Mouse (Mus musculus) heart, embryonic 14.5 days (tissue): ENCODE results near the gene Galnt16. TPM values are rescaled to one million over a fixed set of nuclear protein-coding genes. Genes with fewer than 3 reads are reported as not detected.

Source experiments
- ATAC-seq: fragments of 200-750 bp; cut with Nextera tagmentation; 2 replicates; pipeline ENCODE4 v1.8.0; 2017; ENCODE audit warnings: low read depth, moderate TSS enrichment; ENCODE audit not compliant: insufficient number of reproducible peaks, insufficient read depth, low FRiP score
- H3K27ac ChIP-seq, 2 experiments: fragments of 200-500 bp in 1 of 2; fragments of 300-500 bp in 1 of 2; sonication (generic) in 1 of 2; replicated peaks in 1 of 2; 2 replicates each; pipeline ENCODE4 v1.5.1; 2012 to 2014; ENCODE audit warnings: low read depth in 2 of 2, low read length in 2 of 2, control low read depth in 1 of 2, mild to moderate bottlenecking in 1 of 2, mixed read lengths in 1 of 2; ENCODE audit not compliant: control insufficient read depth in 1 of 2, insufficient read depth in 1 of 2
- H3K27me3 ChIP-seq: fragments of 300-500 bp; sonication (generic); 2 replicates; pipeline ENCODE4 v1.6.1; 2014; ENCODE audit warnings: mild to moderate bottlenecking, low read length, control low read depth; ENCODE audit not compliant: control insufficient read depth, insufficient read depth
- H3K36me3 ChIP-seq: fragments of 300-500 bp; sonication (generic); 2 replicates; pipeline ENCODE4 v1.6.1; 2014; ENCODE audit warnings: mild to moderate bottlenecking, control low read depth, low read length, mixed read lengths; ENCODE audit not compliant: control insufficient read depth, insufficient read depth
- H3K4me1 ChIP-seq, 2 experiments: fragments of 200-500 bp in 1 of 2; fragments of 300-500 bp in 1 of 2; sonication (generic) in 1 of 2; 2 replicates each; pipeline ENCODE4 v1.6.1; 2012 to 2014; ENCODE audit warnings: low read length in 2 of 2, control low read depth in 1 of 2, mixed read lengths in 1 of 2; ENCODE audit not compliant: control insufficient read depth in 2 of 2, insufficient read depth in 2 of 2
- H3K4me2 ChIP-seq: fragments of 300-500 bp; sonication (generic); 2 replicates; pipeline ENCODE4 v1.6.1; 2014; ENCODE audit warnings: mild to moderate bottlenecking, low read length
- H3K4me3 ChIP-seq, 2 experiments: fragments of 200-500 bp in 1 of 2; fragments of 300-500 bp in 1 of 2; sonication (generic) in 1 of 2; 2 replicates each; pipeline ENCODE4 v1.5.1; 2012 to 2014; ENCODE audit warnings: low read length in 2 of 2, mild to moderate bottlenecking in 2 of 2, control low read depth in 1 of 2, low read depth in 1 of 2, moderate library complexity in 1 of 2; ENCODE audit not compliant: control insufficient read depth in 1 of 2, insufficient read depth in 1 of 2
- H3K9ac ChIP-seq: fragments of 300-500 bp; sonication (generic); 2 replicates; pipeline ENCODE4 v1.6.1; 2014; ENCODE audit warnings: mild to moderate bottlenecking, low read length
- H3K9me3 ChIP-seq: fragments of 300-500 bp; sonication (generic); 2 replicates; pipeline ENCODE4 v1.6.1; 2016; ENCODE audit warnings: low read length, control low read depth; ENCODE audit not compliant: control insufficient read depth
- WGBS: fragments of 180-500 bp; shearing (Covaris S2); extraction: QIAGEN DNeasy Blood & Tissue Kit; methylation state at CpG from one replicate; pipeline ENCODE4 v1.1.7; 2014; 5-methylcytosine and 5-hydroxymethylcytosine counted together
- polyA plus RNA-seq: library from polyadenylated mRNA; unstranded; fragments of >200 nt; fragmentation: Nextera tagmentation; extraction: Ambion mirVana; gene quantifications from 2 replicates; pipeline ENCODE4 v1.2.1, GENCODE M21; 2014

The Galnt16 gene
- polyA plus RNA-seq, 1 experiment from 2014 or later, result 2.4 TPM

DNA sequence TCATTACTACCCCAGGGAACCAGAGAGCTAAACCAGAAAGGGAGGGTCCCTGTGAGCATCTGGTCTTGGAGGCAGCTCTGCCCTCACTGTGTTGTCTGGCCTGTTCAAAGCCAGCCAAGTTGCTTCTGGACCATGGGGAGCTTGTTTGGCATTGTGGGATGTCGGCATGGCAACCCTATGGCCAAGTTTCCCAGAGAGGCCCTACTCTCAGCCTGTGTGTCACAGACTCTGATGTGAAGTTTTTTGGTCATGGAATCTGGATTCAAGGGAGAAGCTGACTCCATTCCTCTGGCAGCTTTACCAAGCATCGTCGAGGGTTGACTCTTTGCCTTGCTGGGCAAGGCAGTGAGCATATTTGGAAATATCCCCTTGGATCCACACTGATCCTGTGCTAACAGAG is 3.9 kb downstream of the Galnt16 start:
- no peaks in the 10 kb centered on the region for H3K9me3 ChIP-seq
- no peak overlapping the region for H3K4me3 ChIP-seq
- no peak overlapping the region for H3K27ac ChIP-seq
- H3K4me1 ChIP-seq, result peaks cover 6 to 8% of the 10 kb centered on the region in 2 experiments
- 60% methylated on average over 3 of the region's 3 CpGs for WGBS
- no peak for ATAC-seq
- peaks cover 57% of the 10 kb centered on the region for H3K27me3 ChIP-seq
- H3K4me2 ChIP-seq, result no peak overlapping the region
- no peaks in the 10 kb centered on the region for H3K36me3 ChIP-seq
- H3K9ac ChIP-seq, result no peak overlapping the region

DNA sequence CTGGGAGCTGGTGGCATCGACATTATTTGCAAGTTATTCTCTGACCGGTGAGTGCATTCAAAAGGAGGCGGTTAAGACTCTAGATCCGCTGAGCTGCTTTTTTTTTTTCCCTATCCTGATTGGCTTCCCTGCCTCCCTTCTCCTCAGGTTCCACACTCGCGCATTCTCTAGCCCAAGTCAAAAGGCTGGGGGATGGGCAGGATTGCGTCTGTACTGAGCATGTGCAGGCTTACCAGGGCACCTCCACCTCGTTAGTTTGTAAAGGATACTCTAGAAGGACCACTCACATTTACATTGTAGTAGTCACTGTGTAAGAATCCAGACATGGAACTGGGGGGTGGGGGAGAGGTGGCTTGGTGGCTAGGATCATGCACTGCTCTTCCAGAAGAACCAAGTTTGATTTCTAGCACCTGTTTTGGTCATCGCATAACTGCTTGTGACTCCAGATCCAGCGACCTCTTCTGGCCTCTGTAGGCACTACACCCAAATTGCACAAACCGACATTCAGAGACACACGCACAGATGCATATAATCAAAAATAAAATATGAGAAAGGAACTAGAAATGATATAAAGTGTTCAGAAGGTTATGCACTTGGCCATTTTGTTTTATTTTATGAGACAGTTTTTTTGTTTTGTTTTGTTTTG is 6.3 kb downstream of the Galnt16 start:
- Histone ChIP-seq H3K4me2 (no peak overlapping the region), H3K4me3 (no peak overlapping the region), H3K27me3 (peaks cover 33% of the 10 kb centered on the region), H3K9ac (no peak overlapping the region), H3K4me1 (peaks cover 0 to 4% of the 10 kb centered on the region in 2 experiments; a peak in 1 of 4 replicates), H3K27ac (no peak overlapping the region), H3K9me3 (no peaks in the 10 kb centered on the region), H3K36me3 (no peaks in the 10 kb centered on the region)
- 34% methylated on average over 12 of the region's 12 CpGs for WGBS
- ATAC-seq, result no peak

DNA sequence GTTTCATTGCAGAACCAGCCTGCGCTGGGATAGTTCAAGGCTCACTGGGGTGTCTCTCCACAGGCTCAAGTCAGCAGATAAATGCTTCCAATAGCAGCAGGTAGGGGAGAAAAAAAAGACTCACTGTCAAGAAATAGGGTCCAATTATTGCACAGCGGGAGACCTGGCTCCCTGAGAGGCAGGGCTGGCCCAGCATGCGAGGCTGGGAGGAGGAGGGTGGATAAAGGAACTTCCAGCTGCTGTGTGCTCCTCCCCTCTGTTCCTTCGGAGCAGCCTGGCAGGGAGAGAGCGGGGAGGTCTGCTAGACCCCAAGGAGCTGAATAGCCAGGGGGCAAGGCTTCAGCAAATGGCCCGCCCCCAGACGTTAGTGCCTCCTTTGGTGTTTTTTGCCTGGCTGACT is 7.4 kb downstream of the Galnt16 start:
- H3K9me3 ChIP-seq, result no peaks in the 10 kb centered on the region
- H3K4me2 ChIP-seq, result no peak overlapping the region
- H3K9ac ChIP-seq, result no peak overlapping the region
- no peak for ATAC-seq
- no peaks in the 10 kb centered on the region for H3K36me3 ChIP-seq
- H3K4me1 ChIP-seq, result peaks cover 0 to 2% of the 10 kb centered on the region in 2 experiments; a peak in 1 of 4 replicates
- no peak overlapping the region for H3K4me3 ChIP-seq
- peaks cover 23% of the 10 kb centered on the region for H3K27me3 ChIP-seq
- H3K27ac ChIP-seq, result no peak overlapping the region
- 32% methylated on average over 7 of the region's 7 CpGs for WGBS

DNA sequence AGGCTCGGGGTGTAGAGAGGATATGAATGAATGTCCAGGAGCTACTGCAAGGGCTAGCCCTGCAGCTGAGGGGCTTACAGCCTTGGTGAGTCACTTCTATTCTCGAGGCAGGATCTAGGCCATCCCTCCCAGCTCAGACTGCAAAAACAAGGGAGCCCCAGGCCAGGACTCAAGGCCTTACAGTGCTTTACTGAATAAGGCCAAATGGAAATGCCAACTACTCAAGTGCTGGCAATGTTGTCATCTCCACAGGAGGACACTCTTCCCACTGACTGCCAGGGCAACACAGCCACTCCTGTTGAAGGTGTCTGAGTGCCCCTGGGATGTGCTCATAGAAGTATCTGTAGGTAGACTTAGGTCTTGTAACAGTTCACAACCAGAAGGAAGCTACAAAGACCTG is 8.4 kb downstream of the Galnt16 start:
- no peak overlapping the region for H3K4me2 ChIP-seq
- ATAC-seq, result no peak
- no peaks in the 10 kb centered on the region for H3K36me3 ChIP-seq
- H3K27ac ChIP-seq, result no peak overlapping the region
- WGBS, result 70% methylated on average over 2 of the region's 2 CpGs
- peaks cover 13% of the 10 kb centered on the region for H3K27me3 ChIP-seq
- H3K4me1 ChIP-seq, result peaks cover 2 to 5% of the 10 kb centered on the region in 2 experiments; a peak in 2 of 4 replicates
- no peak overlapping the region for H3K9ac ChIP-seq
- H3K4me3 ChIP-seq, result no peak overlapping the region
- H3K9me3 ChIP-seq, result no peaks in the 10 kb centered on the region

DNA sequence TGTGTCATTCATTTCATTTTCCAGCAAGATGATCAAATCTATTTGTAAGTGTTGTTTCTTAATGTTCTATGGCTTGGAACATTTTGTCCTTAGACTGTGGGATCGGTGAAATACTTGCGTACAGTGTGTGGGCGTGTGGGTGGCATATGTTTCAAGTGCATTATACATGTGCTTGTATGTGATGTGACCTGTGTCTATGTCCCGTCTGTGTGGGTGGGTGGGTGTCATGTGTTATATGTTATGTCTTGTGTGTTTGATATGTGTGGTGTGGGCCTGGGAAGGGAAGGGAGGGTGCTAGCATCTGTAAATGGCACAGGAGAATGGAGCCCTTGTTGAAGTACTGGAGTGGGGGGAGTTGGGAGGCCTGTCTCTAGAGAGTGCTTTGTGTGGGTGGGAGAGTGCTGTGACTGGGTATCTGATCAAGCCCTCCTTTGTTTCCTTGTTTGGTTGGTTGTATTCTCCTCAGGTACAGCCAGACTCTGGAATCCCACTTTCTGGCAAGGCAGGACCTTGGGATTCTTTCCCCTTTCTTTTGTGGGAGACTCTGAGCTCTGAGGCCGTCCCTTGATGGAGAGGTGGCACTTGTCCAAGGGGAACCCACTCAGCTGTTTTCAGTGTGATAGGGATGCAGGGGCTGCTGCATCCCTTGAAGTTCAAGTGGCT is 9.8 kb downstream of the Galnt16 start:
- Histone ChIP-seq H3K4me2 (no peak overlapping the region), H3K27me3 (peaks cover 5% of the 10 kb centered on the region), H3K9ac (no peak overlapping the region), H3K9me3 (no peaks in the 10 kb centered on the region), H3K36me3 (no peaks in the 10 kb centered on the region), H3K4me3 (no peak overlapping the region), H3K27ac (no peak overlapping the region), H3K4me1 (peaks cover 5% of the 10 kb centered on the region in 2 experiments; a peak in 2 of 4 replicates)
- 83% methylated on average over 5 of the region's 5 CpGs for WGBS
- no peak for ATAC-seq

DNA sequence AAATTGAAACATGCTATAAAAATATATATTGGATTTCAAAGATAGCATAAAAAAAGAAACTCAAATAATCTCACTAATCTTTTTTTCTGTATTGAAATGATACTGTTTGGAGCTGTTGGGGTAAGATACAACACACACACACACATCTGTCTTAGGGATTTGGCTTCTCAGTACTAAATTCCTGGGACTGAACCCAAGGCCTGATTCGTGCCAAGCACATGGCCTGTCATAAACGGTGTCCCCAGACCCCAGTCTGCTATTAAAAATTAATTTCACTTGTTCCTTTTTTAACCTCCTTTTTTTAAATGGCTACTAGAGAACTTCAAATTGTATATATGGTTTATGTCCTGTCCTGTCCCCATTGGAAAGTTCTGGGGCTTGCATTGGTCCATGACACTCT is 12.0 kb downstream of the Galnt16 start:
- WGBS, result 82% methylated on average over 2 of the region's 2 CpGs

DNA sequence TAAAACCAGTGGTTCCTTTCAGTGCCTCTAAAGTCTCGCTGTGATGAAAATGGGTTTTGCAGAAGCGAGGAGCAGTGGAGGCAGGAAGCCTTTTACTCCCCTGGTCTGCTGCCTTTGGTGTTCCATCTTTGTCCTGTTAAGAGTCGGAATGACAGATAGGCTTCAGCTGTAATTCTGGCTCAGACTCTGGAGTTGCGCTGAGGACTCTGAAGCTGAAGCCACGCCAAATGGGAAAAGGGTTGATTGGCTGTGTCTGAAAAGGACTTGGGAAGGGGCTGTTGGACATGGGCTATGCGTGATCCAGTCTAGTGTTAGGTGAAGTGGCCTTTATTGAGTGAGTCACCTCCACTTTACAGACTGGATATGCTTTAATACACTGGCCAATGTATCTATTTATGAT is 12.6 kb downstream of the Galnt16 start:
- H3K27me3 ChIP-seq, result no peaks in the 10 kb centered on the region
- H3K4me3 ChIP-seq, result no peak overlapping the region
- H3K4me2 ChIP-seq, result no peak overlapping the region
- WGBS, result 55% methylated on average over 6 of the region's 6 CpGs
- ATAC-seq, result no peak
- H3K27ac ChIP-seq, result no peak overlapping the region
- no peaks in the 10 kb centered on the region for H3K36me3 ChIP-seq
- H3K4me1 ChIP-seq, result peaks cover 3 to 5% of the 10 kb centered on the region in 2 experiments; a peak in 2 of 4 replicates
- no peaks in the 10 kb centered on the region for H3K9me3 ChIP-seq
- no peak overlapping the region for H3K9ac ChIP-seq

More for the DNA sequence above, 12.0 kb downstream of the Galnt16 start:
- Histone ChIP-seq H3K4me3 (no peak overlapping the region), H3K4me1 (peaks cover 3 to 5% of the 10 kb centered on the region in 2 experiments; a peak in 2 of 4 replicates), H3K36me3 (no peaks in the 10 kb centered on the region), H3K4me2 (no peak overlapping the region), H3K27me3 (no peaks in the 10 kb centered on the region), H3K9me3 (no peaks in the 10 kb centered on the region), H3K27ac (no peak overlapping the region), H3K9ac (no peak overlapping the region)
- ATAC-seq, result no peak
